Mouse (Mus musculus) gonadal fat pad, adult 2 months (tissue): Measurements from ENCODE around the gene Mrps27. TPM values are rescaled to one million over a fixed set of nuclear protein-coding genes. Genes with fewer than 3 reads are reported as not detected.

Experiments
- polyA plus RNA-seq: library from polyadenylated mRNA; depleted of rRNA; stranded (reverse); fragments of >200 nt; gene quantifications from 2 replicates; pipeline ENCODE4 v1.2.3, GENCODE M21; 2012; rRNA removed

Mrps27 gene
- polyA plus RNA-seq, 1 experiment, result 15.3 TPM

Other genes with a start within 250 kb of the Mrps27 start
- gene Zfp366, start 160.0 kb upstream of the Mrps27 start, polyA plus RNA-seq, result 3.0 and 4.3 TPM in 2 replicates
- 11.1 and 11.2 TPM in 2 replicates for gene Ptcd2, start 81 bp upstream of the Mrps27 start, polyA plus RNA-seq
- gene Map1b, start 171.8 kb downstream of the Mrps27 start, polyA plus RNA-seq, result 9.1 and 22.3 TPM in 2 replicates